Mouse (Mus musculus): Measurements from ENCODE around the gene Fubp1. TPM values are rescaled to one million over a fixed set of nuclear protein-coding genes. Genes with fewer than 3 reads are reported as not detected.

The Fubp1 gene
- total and polyA plus RNA-seq, 3 experiments, result 214 to 333 (median 224) TPM

DNA sequence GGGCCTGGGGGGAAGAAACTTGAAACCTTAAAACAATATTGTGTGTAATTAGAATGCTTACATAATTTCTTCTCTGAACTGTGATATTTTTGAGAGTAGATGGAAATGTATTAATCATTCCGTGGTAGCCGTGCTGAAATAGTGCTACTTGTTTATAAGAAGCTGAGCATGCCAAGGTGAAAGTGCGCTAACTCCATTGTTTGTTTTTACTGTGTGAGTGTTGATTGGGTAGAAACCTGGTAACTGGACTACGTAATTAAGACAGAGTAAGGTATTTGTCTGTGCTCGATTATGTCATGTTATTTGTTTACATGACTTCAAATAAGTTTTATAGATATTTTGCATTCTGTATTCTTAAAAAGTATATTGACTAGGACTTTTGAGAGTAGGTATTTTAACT, 19.0 kb downstream of the Fubp1 start:
- dilution Hi-C loops (cut with MboI; ENCODE audit: extremely low pct_ligation_motif_present, extremely low pct_unique_long_range_greater_than_20kb, low sequenced_read_pairs) (no loop called here), in situ Hi-C loops (cut with MboI; ENCODE audit: low pct_ligation_motif_present, low pct_unique_long_range_greater_than_20kb, low sequenced_read_pairs) (no loop called here)
- H3K27me3 ChIP-seq (replicated peaks), result no peaks in the 10 kb centered on the region
- peaks cover 37% of the 10 kb centered on the region for H3K79me2 ChIP-seq (replicated peaks; ENCODE audit: control insufficient read depth, extremely low read depth, insufficient read depth, poor library complexity, severe bottlenecking)
- H3K27ac ChIP-seq (ENCODE audit: insufficient read depth, low read depth), result no peak overlapping the region
- H3K4me3 ChIP-seq (replicated peaks in 1 of 3; ENCODE audit: low read depth in 2 of 3, low read length in 2 of 3, poor library complexity in 1 of 3), result no peak overlapping the region
- no peak overlapping the region for H3K4me2 ChIP-seq (ENCODE audit: insufficient read depth, low read depth, poor library complexity, severe bottlenecking)
- TF ChIP-seq CHD1 (IDR thresholded peaks at IDR 0.05; ENCODE audit: low read depth, low read length) (no peak), POLR2A (IDR thresholded peaks at IDR 0.05; ENCODE audit: low read depth, low read length) (0 out of 2 replicates have a peak, but pooled peaks have one; percentile 11)
- no peak for DNase-seq (ENCODE audit: extremely low read depth)
- H3K9ac ChIP-seq (ENCODE audit: insufficient read depth, low read depth), result no peak overlapping the region
- H3K4me1 ChIP-seq (ENCODE audit: control insufficient read depth in 1 of 2, insufficient read depth in 2 of 2), result peaks cover 0 to 18% of the 10 kb centered on the region in 2 experiments; a peak in 2 of 4 replicates
- no peaks in the 10 kb centered on the region for H3K9me3 ChIP-seq (replicated peaks; ENCODE audit: low read length)
- H3K36me3 ChIP-seq (replicated peaks in 1 of 2; ENCODE audit: control insufficient read depth in 1 of 2, insufficient read depth in 1 of 2, low read length in 1 of 2), result peaks cover 64 to 94% of the 10 kb centered on the region in 2 experiments

- Histone ChIP-seq H3K36me3 (replicated peaks in 1 of 2; ENCODE audit: control insufficient read depth in 1 of 2, insufficient read depth in 1 of 2, low read length in 1 of 2) (peaks cover 53 to 93% of the 10 kb centered on the region in 2 experiments), H3K9ac (ENCODE audit: insufficient read depth, low read depth) (no peak overlapping the region), H3K27ac (ENCODE audit: insufficient read depth, low read depth) (no peak overlapping the region), H3K79me2 (replicated peaks; ENCODE audit: control insufficient read depth, extremely low read depth, insufficient read depth, poor library complexity, severe bottlenecking) (peaks cover 25% of the 10 kb centered on the region), H3K4me3 (replicated peaks in 1 of 3; ENCODE audit: low read depth in 2 of 3, low read length in 2 of 3, poor library complexity in 1 of 3) (no peak overlapping the region), H3K4me1 (ENCODE audit: control insufficient read depth in 1 of 2, insufficient read depth in 2 of 2) (peaks cover 0 to 18% of the 10 kb centered on the region in 2 experiments; a peak in 2 of 4 replicates), H3K9me3 (replicated peaks; ENCODE audit: low read length) (no peaks in the 10 kb centered on the region), H3K27me3 (replicated peaks) (no peaks in the 10 kb centered on the region), H3K4me2 (ENCODE audit: insufficient read depth, low read depth, poor library complexity, severe bottlenecking) (no peak overlapping the region)
- TF ChIP-seq POLR2AphosphoS2 (IDR thresholded peaks at IDR 0.05; ENCODE audit: low read depth, low read length) (peak; percentile 63; the same call in 1 of the 2 replicates), POLR2A (IDR thresholded peaks at IDR 0.05; ENCODE audit: low read depth, low read length) (0 out of 2 replicates have a peak, but pooled peaks have one; percentile 32), ZMIZ1 (IDR thresholded peaks at IDR 0.05; ENCODE audit: low read depth, low read length) (peak; percentile 49; the same call in 1 of the 2 replicates), JUN (IDR thresholded peaks at IDR 0.05; ENCODE audit: insufficient read depth, low read depth, low read length) (no peak)
- no peak for DNase-seq (ENCODE audit: extremely low read depth)
- in situ Hi-C loops (cut with MboI; ENCODE audit: low pct_ligation_motif_present, low pct_unique_long_range_greater_than_20kb, low sequenced_read_pairs), result no loop called here
- dilution Hi-C loops (cut with MboI; ENCODE audit: extremely low pct_ligation_motif_present, extremely low pct_unique_long_range_greater_than_20kb, low sequenced_read_pairs), result no loop called here
Measured at GRCm38 (mm10) chr3:152231333-152232100, 21.3 kb downstream of the Fubp1 start.

GRCm38 (mm10) chr3:152235238-152235637, 25.0 kb downstream of the Fubp1 start:
- Histone ChIP-seq H3K9me3 (replicated peaks; ENCODE audit: low read length) (no peaks in the 10 kb centered on the region), H3K27me3 (replicated peaks) (no peaks in the 10 kb centered on the region), H3K4me2 (ENCODE audit: insufficient read depth, low read depth, poor library complexity, severe bottlenecking) (no peak overlapping the region), H3K79me2 (replicated peaks; ENCODE audit: control insufficient read depth, extremely low read depth, insufficient read depth, poor library complexity, severe bottlenecking) (peaks cover 15% of the 10 kb centered on the region), H3K4me3 (replicated peaks in 1 of 3; ENCODE audit: low read depth in 2 of 3, low read length in 2 of 3, poor library complexity in 1 of 3) (no peak overlapping the region), H3K36me3 (replicated peaks in 1 of 2; ENCODE audit: control insufficient read depth in 1 of 2, insufficient read depth in 1 of 2, low read length in 1 of 2) (peaks cover 47 to 89% of the 10 kb centered on the region in 2 experiments), H3K4me1 (ENCODE audit: control insufficient read depth in 1 of 2, insufficient read depth in 2 of 2) (peaks cover 0 to 24% of the 10 kb centered on the region in 2 experiments; a peak in 2 of 4 replicates), H3K27ac (ENCODE audit: insufficient read depth, low read depth) (no peak overlapping the region), H3K9ac (ENCODE audit: insufficient read depth, low read depth) (no peak overlapping the region)
- dilution Hi-C loops (cut with MboI; ENCODE audit: extremely low pct_ligation_motif_present, extremely low pct_unique_long_range_greater_than_20kb, low sequenced_read_pairs) (no loop called here), in situ Hi-C loops (cut with MboI; ENCODE audit: low pct_ligation_motif_present, low pct_unique_long_range_greater_than_20kb, low sequenced_read_pairs) (no loop called here)
- TF ChIP-seq MAX (IDR thresholded peaks at IDR 0.05; ENCODE audit: low read length) (no peak), MXI1 (IDR thresholded peaks at IDR 0.05; ENCODE audit: low read depth, low read length) (no peak), MAFK (IDR thresholded peaks at IDR 0.05; ENCODE audit: insufficient replicate concordance, low read length) (no peak), PAX5 (IDR thresholded peaks at IDR 0.05; ENCODE audit: low read length) (no peak), POLR2AphosphoS2 (IDR thresholded peaks at IDR 0.05; ENCODE audit: low read depth, low read length) (peak; percentile 82), IRF4 (IDR thresholded peaks at IDR 0.05; ENCODE audit: low read depth, low read length) (no peak), POLR2A (IDR thresholded peaks at IDR 0.05; ENCODE audit: low read depth, low read length) (no peak)
- no peak for DNase-seq (ENCODE audit: extremely low read depth)

All from CH12.LX (cell line).